Mouse (Mus musculus) megakaryocyte, embryonic 14.5 days (primary cell): ENCODE measurements at regions not wholly inside any gene's neighbourhood (a gene's known extent, or its start where the extent isn't known, plus 50 kb on each side); places are given as distances from the start of the nearest gene placed in this dataset.

Experiments
- H3K27me3 ChIP-seq: replicated peaks from 2 replicates; pipeline ENCODE3; 2012; ENCODE audit warnings: inconsistent platforms
- H3K36me3 ChIP-seq: replicated peaks from 2 replicates; pipeline ENCODE3; 2012; ENCODE audit warnings: low read length, inconsistent platforms, mixed read lengths
- H3K4me1 ChIP-seq: 2 replicates; pipeline ENCODE4 v1.6.1; 2012; ENCODE audit warnings: inconsistent platforms
- H3K4me3 ChIP-seq: replicated peaks from 2 replicates; pipeline ENCODE3; 2012; ENCODE audit warnings: moderate library complexity, mild to moderate bottlenecking, inconsistent platforms
- H3K9me3 ChIP-seq: 2 replicates; pipeline ENCODE4 v1.6.1; 2012; ENCODE audit warnings: inconsistent platforms
- FLI1 ChIP-seq: IDR thresholded peaks from 2 replicates; pipeline ENCODE4 v1.6.1; 2012; ENCODE audit warnings: low read length, inconsistent platforms, mixed read lengths
- GATA1 ChIP-seq: IDR thresholded peaks from 3 replicates; pipeline ENCODE4 v1.6.1; 2012; ENCODE audit warnings: mixed read lengths, low read length, inconsistent platforms, borderline replicate concordance

GRCm38 (mm10) chr10:118683356-118683755 is 186.7 kb downstream of the Dyrk2 start:
- H3K27me3 ChIP-seq: no peaks in the 10 kb centered on the region
- H3K4me3 ChIP-seq: no peak overlapping the region
- TF ChIP-seq FLI1 (no peak), GATA1 (no peak)
- H3K9me3 ChIP-seq: 0 out of 2 replicates have a peak, but pooled peaks cover 4% of the 10 kb centered on the region
- H3K4me1 ChIP-seq: no peaks in the 10 kb centered on the region
- no peaks in the 10 kb centered on the region for H3K36me3 ChIP-seq

DNA sequence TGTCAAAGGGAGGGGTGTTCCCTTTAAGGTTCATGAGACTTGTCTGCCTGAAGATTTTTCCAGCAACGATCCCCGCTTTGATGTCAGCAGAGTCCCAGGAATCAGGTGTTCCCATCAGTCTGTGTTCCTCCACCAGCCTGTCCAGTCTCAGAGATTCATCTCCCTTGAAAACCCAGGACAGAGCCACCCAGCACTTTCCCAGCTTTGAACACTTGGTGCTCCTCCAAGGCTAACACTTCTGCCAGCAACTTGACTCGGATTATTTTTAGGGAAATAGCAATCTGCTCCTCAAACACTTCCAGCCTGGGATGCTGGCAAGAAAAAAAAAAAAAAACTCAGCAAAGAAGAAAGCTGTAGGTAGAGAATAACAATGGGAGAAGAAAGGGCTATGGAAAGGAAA is 170.7 kb downstream of the Dyrk2 start:
- no peak for TF ChIP-seq GATA1
- TF ChIP-seq FLI1: no peak
- no peak overlapping the region for H3K4me3 ChIP-seq

GRCm38 (mm10) chr10:118700115-118700514 is 169.9 kb downstream of the Dyrk2 start:
- Histone ChIP-seq H3K9me3 (peaks cover 16% of the 10 kb centered on the region), H3K27me3 (peaks cover 9% of the 10 kb centered on the region), H3K4me1 (no peaks in the 10 kb centered on the region), H3K36me3 (no peaks in the 10 kb centered on the region), H3K4me3 (no peak overlapping the region)
- TF ChIP-seq GATA1 (no peak), FLI1 (no peak)

More for the DNA sequence above, 170.7 kb downstream of the Dyrk2 start:
- no peaks in the 10 kb centered on the region for H3K4me1 ChIP-seq
- H3K36me3 ChIP-seq: no peaks in the 10 kb centered on the region
- H3K9me3 ChIP-seq: peaks cover 8% of the 10 kb centered on the region
- peaks cover 9% of the 10 kb centered on the region for H3K27me3 ChIP-seq

DNA sequence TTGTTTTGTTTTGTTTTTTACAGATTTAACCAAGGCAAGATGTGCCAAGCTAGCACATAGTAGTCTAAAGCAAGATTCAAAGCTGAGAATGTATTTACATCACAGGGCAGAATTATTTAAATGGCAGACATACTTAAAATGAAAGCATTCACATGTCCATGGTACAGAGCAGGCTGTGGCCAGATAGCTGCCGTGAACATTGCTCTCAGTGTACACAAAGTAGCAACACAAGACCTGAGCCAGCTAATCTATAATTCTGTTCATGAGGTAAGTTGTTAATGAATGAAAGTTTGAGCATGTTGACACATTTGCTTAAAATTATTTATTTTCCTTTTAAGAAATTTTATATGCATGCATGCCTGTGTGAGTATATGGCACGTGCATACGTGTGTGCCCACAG is 164.0 kb downstream of the Dyrk2 start:
- H3K27me3 ChIP-seq: peaks cover 2% of the 10 kb centered on the region
- TF ChIP-seq GATA1: no peak
- TF ChIP-seq FLI1: no peak
- peaks cover 11% of the 10 kb centered on the region for H3K4me1 ChIP-seq
- H3K36me3 ChIP-seq: no peaks in the 10 kb centered on the region
- peaks cover 15% of the 10 kb centered on the region for H3K9me3 ChIP-seq
- H3K4me3 ChIP-seq: no peak overlapping the region

GRCm38 (mm10) chr10:118709718-118710117 is 160.3 kb downstream of the Dyrk2 start:
- Histone ChIP-seq H3K4me1 (peaks cover 39% of the 10 kb centered on the region), H3K36me3 (no peaks in the 10 kb centered on the region), H3K9me3 (peaks cover 11% of the 10 kb centered on the region), H3K4me3 (no peak overlapping the region), H3K27me3 (no peaks in the 10 kb centered on the region)
- no peak for TF ChIP-seq FLI1
- TF ChIP-seq GATA1: no peak

DNA sequence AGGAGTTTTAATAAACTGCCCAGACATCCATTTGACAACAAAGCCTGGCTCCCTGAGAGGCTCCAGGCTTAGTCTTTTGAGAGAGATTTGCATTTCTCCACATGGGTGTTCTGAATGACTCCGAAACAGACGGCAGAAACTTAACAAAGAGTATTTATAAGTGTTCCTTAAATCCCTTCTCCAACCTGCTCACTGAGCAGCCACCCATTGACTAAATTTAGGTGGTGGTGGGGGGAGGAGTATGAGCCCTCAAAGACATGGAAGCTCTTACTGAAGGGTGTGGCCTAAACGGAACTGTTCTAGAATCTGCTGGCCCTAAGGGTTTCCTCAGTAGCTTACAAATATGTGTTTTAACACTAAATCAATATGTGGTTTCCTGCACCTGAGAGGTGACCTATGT is 158.5 kb downstream of the Dyrk2 start:
- Histone ChIP-seq H3K9me3 (peaks cover 3% of the 10 kb centered on the region; the same call in 1 of the 2 replicates), H3K27me3 (no peaks in the 10 kb centered on the region), H3K4me3 (no peak overlapping the region), H3K36me3 (no peaks in the 10 kb centered on the region), H3K4me1 (peaks cover 52% of the 10 kb centered on the region)
- no peak for TF ChIP-seq GATA1
- TF ChIP-seq FLI1: no peak

GRCm38 (mm10) chr10:118711951-118712350 is 158.1 kb downstream of the Dyrk2 start:
- Histone ChIP-seq H3K9me3 (peaks cover 3% of the 10 kb centered on the region; the same call in 1 of the 2 replicates), H3K4me1 (peaks cover 54% of the 10 kb centered on the region), H3K36me3 (no peaks in the 10 kb centered on the region), H3K27me3 (no peaks in the 10 kb centered on the region), H3K4me3 (no peak overlapping the region)
- TF ChIP-seq GATA1: no peak
- TF ChIP-seq FLI1: no peak

- no peaks in the 10 kb centered on the region for H3K36me3 ChIP-seq
- peaks cover 3% of the 10 kb centered on the region; the same call in 1 of the 2 replicates for H3K9me3 ChIP-seq
- H3K4me3 ChIP-seq: no peak overlapping the region
- no peaks in the 10 kb centered on the region for H3K27me3 ChIP-seq
- TF ChIP-seq GATA1 (no peak), FLI1 (no peak)
- peaks cover 54% of the 10 kb centered on the region for H3K4me1 ChIP-seq
Measured at GRCm38 (mm10) chr10:118712951-118713350, 157.1 kb downstream of the Dyrk2 start.

DNA sequence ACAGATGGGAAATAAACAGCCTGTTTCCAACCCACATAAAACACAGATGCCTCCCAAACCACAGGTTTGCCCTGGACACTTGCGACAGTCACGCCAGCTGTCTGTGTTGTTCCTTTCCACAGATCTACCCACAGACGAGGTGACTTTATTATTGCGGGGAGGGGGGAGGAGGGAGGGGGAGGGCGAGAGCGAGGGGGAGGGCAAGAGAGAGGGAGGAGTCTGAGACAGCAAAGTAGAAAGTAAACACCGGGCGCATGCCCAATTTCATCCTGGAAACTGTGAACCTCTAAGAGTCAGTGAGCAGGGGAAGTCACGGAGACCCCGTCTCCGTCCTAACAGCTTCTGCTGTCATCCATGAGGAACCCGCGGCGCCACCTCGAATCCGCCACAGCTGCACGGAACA is 155.8 kb downstream of the Dyrk2 start:
- Histone ChIP-seq H3K4me1 (peaks cover 50% of the 10 kb centered on the region), H3K4me3 (peak overlapping the region; percentile 78), H3K9me3 (peaks cover 3% of the 10 kb centered on the region; the same call in 1 of the 2 replicates), H3K27me3 (no peaks in the 10 kb centered on the region), H3K36me3 (no peaks in the 10 kb centered on the region)
- TF ChIP-seq FLI1 (no peak), GATA1 (no peak)

DNA sequence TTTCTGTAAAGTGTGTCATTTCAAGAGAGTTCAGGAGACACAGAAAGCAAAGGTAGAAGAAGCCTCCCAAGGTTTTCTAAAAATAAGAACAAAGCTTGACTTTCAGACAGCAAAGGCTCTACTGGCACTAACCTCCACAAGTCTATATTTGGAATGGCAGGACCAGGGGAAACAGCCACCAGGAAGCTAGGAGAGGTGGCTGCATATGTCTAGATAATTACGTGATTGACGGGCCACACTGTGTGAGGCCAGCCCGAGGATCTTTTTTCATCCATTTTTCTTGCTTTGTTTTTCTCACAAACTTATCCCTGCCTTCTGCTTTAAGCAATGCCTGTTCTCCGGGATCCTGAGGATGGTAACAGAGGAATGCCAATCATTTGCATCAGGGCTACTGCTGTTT is 155.4 kb downstream of the Dyrk2 start:
- no peaks in the 10 kb centered on the region for H3K36me3 ChIP-seq
- H3K9me3 ChIP-seq: peaks cover 3% of the 10 kb centered on the region; the same call in 1 of the 2 replicates
- no peak for TF ChIP-seq FLI1
- no peak for TF ChIP-seq GATA1
- peaks cover 49% of the 10 kb centered on the region for H3K4me1 ChIP-seq
- peak overlapping the region; percentile 78 for H3K4me3 ChIP-seq
- no peaks in the 10 kb centered on the region for H3K27me3 ChIP-seq

DNA sequence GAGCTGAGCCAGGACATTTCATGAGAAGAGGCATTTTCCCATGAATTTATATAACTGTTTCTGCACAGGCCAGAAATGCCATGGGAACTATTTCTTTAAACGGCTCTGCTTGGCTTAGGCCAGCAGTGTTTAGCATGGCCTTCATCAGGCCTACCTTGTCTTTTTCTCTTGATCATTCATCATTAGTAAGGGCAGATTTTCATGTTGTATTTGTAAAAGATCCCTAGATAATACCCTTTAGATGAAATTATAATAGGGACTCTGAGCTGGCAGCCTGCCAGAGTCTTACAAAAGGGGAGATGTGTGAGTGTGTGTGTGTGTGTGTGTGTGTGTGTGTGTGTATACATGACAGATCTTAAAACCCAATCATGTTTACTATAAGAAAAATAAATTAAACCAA is 149.4 kb downstream of the Dyrk2 start:
- no peak for TF ChIP-seq GATA1
- TF ChIP-seq FLI1: no peak

More for the DNA sequence above, 149.4 kb downstream of the Dyrk2 start:
- Histone ChIP-seq H3K4me1 (peaks cover 6% of the 10 kb centered on the region; the same call in 1 of the 2 replicates), H3K4me3 (no peak overlapping the region), H3K36me3 (no peaks in the 10 kb centered on the region), H3K27me3 (peaks cover 7% of the 10 kb centered on the region), H3K9me3 (no peaks in the 10 kb centered on the region)
